ENCODE assay signal across 9 mouse cellular contexts in the genomic region with DNA sequence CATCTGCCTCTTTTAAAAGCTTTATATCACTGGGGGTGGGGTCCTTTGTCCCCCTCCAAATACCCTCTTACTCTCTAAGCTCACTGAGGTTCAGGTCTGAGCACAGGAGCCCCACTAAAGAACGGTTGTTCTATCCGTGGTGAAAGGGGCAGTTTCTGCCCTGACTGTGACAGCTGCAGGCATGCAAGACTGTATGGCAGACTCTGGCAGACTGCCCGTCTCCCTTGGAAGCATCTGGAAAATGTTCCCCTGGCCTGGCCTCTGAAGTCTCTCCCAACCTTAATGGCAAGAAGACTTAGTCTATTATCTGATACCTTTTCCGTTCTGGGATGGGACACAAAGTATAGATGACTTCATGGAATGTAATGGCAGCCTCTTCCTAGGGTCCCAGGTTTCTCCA. TPM values are rescaled to one million over a fixed set of nuclear protein-coding genes. Genes with fewer than 3 reads are reported as not detected.
DNase-seq lines count a peak whose midpoint lies in the region; ATAC-seq and TF ChIP-seq lines count a peak whose summit lies in the region.
"Had no signal": no experiment of that assay in that cellular context is flagged by ENCODE, and none has a peak within 500 bp of the region (broad histone marks: within the 10 kb centered on the region; RNA-seq: fewer than 3 reads in every experiment).

No protein-coding gene starts in this region.

- no peak overlapping the region for H3K4me2 ChIP-seq in midbrain, embryonic 11.5 days
- H3K4me2 ChIP-seq in heart, postnatal 0 days (ENCODE audit: low read depth, low read length), result 0 out of 2 replicates have a peak overlapping the region, but pooled peaks have one; percentile 12
- no peak overlapping the region for H3K4me2 ChIP-seq in neural tube, embryonic 13.5 days

- peaks cover 46% of the 10 kb centered on the region for H3K27me3 ChIP-seq in midbrain, embryonic 10.5 days (ENCODE audit: low read depth, poor library complexity, severe bottlenecking)
- no peaks in the 10 kb centered on the region; the same call in 1 of the 2 replicates for H3K27me3 ChIP-seq in midbrain, embryonic 11.5 days (ENCODE audit: control insufficient read depth, insufficient read depth, low read length)
- no peaks in the 10 kb centered on the region for H3K27me3 ChIP-seq in heart, postnatal 0 days (ENCODE audit: control insufficient read depth, insufficient read depth, low read length)
- no peaks in the 10 kb centered on the region for H3K27me3 ChIP-seq in neural tube, embryonic 13.5 days

- DNase-seq in gastrocnemius, adult 2 months, result peak; percentile 52
- no peak for DNase-seq in gastrocnemius, adult 8-10 months (ENCODE audit: low spot score in 2 of 2)
- no peak for DNase-seq in midbrain, embryonic 10.5 days (ENCODE audit: low spot score)
- DNase-seq in midbrain, embryonic 11.5 days (ENCODE audit: low spot score, missing footprints), result no peak
- DNase-seq in heart, postnatal 0 days (ENCODE audit: low spot score), result peak; percentile 58
- DNase-seq in thymus, adult 18-20 months, result no peak
- no peak for DNase-seq in urinary bladder, adult 18-20 months (ENCODE audit: low spot score in 2 of 2)
- DNase-seq: right cerebral cortex, postnatal 14 days had no signal

- no peak overlapping the region for H3K4me3 ChIP-seq in gastrocnemius, adult 2 months
- no peak overlapping the region for H3K4me3 ChIP-seq in midbrain, embryonic 10.5 days
- no peak overlapping the region for H3K4me3 ChIP-seq in midbrain, embryonic 11.5 days (ENCODE audit: low read depth, low read length)
- no peak overlapping the region for H3K4me3 ChIP-seq in heart, postnatal 0 days (ENCODE audit: low read depth, low read length)
- no peak overlapping the region for H3K4me3 ChIP-seq in neural tube, embryonic 13.5 days

- intact Hi-C loops in gastrocnemius, adult 2 months (cut with DNase I), result no loop called here

- H3K36me3 ChIP-seq in midbrain, embryonic 10.5 days, result no peaks in the 10 kb centered on the region
- H3K36me3 ChIP-seq in midbrain, embryonic 11.5 days (ENCODE audit: control insufficient read depth, insufficient read depth, low read length), result no peaks in the 10 kb centered on the region
- H3K36me3 ChIP-seq in heart, postnatal 0 days (replicated peaks; ENCODE audit: control insufficient read depth, insufficient read depth, low read length), result no peaks in the 10 kb centered on the region
- H3K36me3 ChIP-seq in neural tube, embryonic 13.5 days, result no peaks in the 10 kb centered on the region

- WGBS in midbrain, embryonic 10.5 days, result 56% methylated on average over 4 of the region's 4 CpGs
- WGBS in midbrain, embryonic 11.5 days, result 57% methylated on average over 4 of the region's 4 CpGs
- WGBS in heart, postnatal 0 days, result 14% methylated on average over 4 of the region's 4 CpGs
- WGBS in neural tube, embryonic 13.5 days, result 9% methylated on average over 4 of the region's 4 CpGs

- TF ChIP-seq EP300 in heart, postnatal 0 days (IDR thresholded peaks at IDR 0.05; ENCODE audit: low read depth), result no peak

- H3K9ac ChIP-seq in midbrain, embryonic 11.5 days (ENCODE audit: low read length), result no peak overlapping the region
- no peak overlapping the region for H3K9ac ChIP-seq in heart, postnatal 0 days (replicated peaks; ENCODE audit: low read depth, low read length)
- 0 out of 2 replicates have a peak overlapping the region, but pooled peaks have one; percentile 27 for H3K9ac ChIP-seq in neural tube, embryonic 13.5 days

- no peak overlapping the region for H3K27ac ChIP-seq in gastrocnemius, adult 2 months
- H3K27ac ChIP-seq in midbrain, embryonic 10.5 days (replicated peaks), result peak overlapping the region; percentile 93; the same call in 1 of the 2 replicates
- H3K27ac ChIP-seq in midbrain, embryonic 11.5 days (ENCODE audit: low read depth, low read length), result no peak overlapping the region
- H3K27ac ChIP-seq in heart, postnatal 0 days (ENCODE audit: low read depth), result 0 out of 2 replicates have a peak overlapping the region, but pooled peaks have one; percentile 9
- H3K27ac ChIP-seq in neural tube, embryonic 13.5 days (replicated peaks), result peak overlapping the region; percentile 98

- no peak for TF ChIP-seq CTCF in gastrocnemius, adult 2 months (IDR thresholded peaks at IDR 0.05)
- TF ChIP-seq CTCF in heart, postnatal 0 days (IDR thresholded peaks at IDR 0.05; ENCODE audit: low read depth), result no peak

- H3K9me3 ChIP-seq in midbrain, embryonic 10.5 days (replicated peaks), result no peaks in the 10 kb centered on the region
- no peaks in the 10 kb centered on the region for H3K9me3 ChIP-seq in midbrain, embryonic 11.5 days (ENCODE audit: control insufficient read depth, low read length)
- no peaks in the 10 kb centered on the region for H3K9me3 ChIP-seq in heart, postnatal 0 days (replicated peaks; ENCODE audit: control insufficient read depth, low read length)
- no peaks in the 10 kb centered on the region for H3K9me3 ChIP-seq in neural tube, embryonic 13.5 days

- ATAC-seq in midbrain, embryonic 11.5 days (ENCODE audit: low FRiP score), result no peak
- ATAC-seq in heart, postnatal 0 days (ENCODE audit: insufficient read depth, low read depth), result no peak
- no peak for ATAC-seq in neural tube, embryonic 13.5 days (ENCODE audit: low read depth)

- peaks cover 54% of the 10 kb centered on the region for H3K4me1 ChIP-seq in midbrain, embryonic 10.5 days
- H3K4me1 ChIP-seq in midbrain, embryonic 11.5 days (ENCODE audit: control insufficient read depth, insufficient read depth, low read length), result peaks cover 32% of the 10 kb centered on the region
- H3K4me1 ChIP-seq in heart, postnatal 0 days (ENCODE audit: control insufficient read depth, insufficient read depth), result peaks cover 12% of the 10 kb centered on the region
- H3K4me1 ChIP-seq in neural tube, embryonic 13.5 days (replicated peaks), result peaks cover 47% of the 10 kb centered on the region

RNA-seq across cellular contexts. Expression of gene Amotl2, which starts 28.5 kb away (rescaled TPM):
- total RNA-seq in gastrocnemius, adult 2 months (2021), result 10 to 100 TPM; 13.7 to 28.5 TPM
- 10 to 100 TPM; 12.7 to 17.4 (median 15.0) TPM for total RNA-seq in gastrocnemius, adult 8-10 months (2022)
- polyA plus RNA-seq in midbrain, embryonic 10.5 days (2016; fragmentation: Nextera tagmentation; extraction: Ambion mirVana), result 60.3 and 71.1 TPM in 2 replicates
- polyA plus RNA-seq in midbrain, embryonic 11.5 days (2014; fragmentation: Nextera tagmentation; extraction: Ambion mirVana), result 47.0 and 58.0 TPM in 2 replicates
- total RNA-seq in heart, postnatal 0 days (2014; rRNA removed; ENCODE audit: low replicate concordance), result 115 and 221 TPM in 2 replicates
- 25.3 and 26.0 TPM in 2 replicates for polyA plus RNA-seq in heart, postnatal 0 days (2015; fragmentation: Nextera tagmentation; extraction: Ambion mirVana)
- polyA plus RNA-seq in neural tube, embryonic 13.5 days (2015; fragmentation: Nextera tagmentation; extraction: Ambion mirVana), result 59.3 and 69.6 TPM in 2 replicates

Comparison
In these comparisons a context has a peak if more than half of its experiments do, and no peak if none do; other contexts are left out.
1. DNase-seq: peak in gastrocnemius, adult 2 months (single experiment) and heart, postnatal 0 days (single experiment); none in gastrocnemius, adult 8-10 months (0 of 2), midbrain, embryonic 10.5 days (single experiment), midbrain, embryonic 11.5 days (single experiment), thymus, adult 18-20 months (0 of 2) and urinary bladder, adult 18-20 months (0 of 2).
2. H3K27ac ChIP-seq: peak in midbrain, embryonic 10.5 days (single experiment), heart, postnatal 0 days (single experiment) and neural tube, embryonic 13.5 days (single experiment); none in gastrocnemius, adult 2 months (single experiment) and midbrain, embryonic 11.5 days (single experiment).